Mouse (Mus musculus): ENCODE measurements around the gene Cpne9. TPM values are rescaled to one million over a fixed set of nuclear protein-coding genes. Genes with fewer than 3 reads are reported as not detected.

Cpne9 gene
- polyA plus RNA-seq, 1 experiment from 2014 or later: 0.38 TPM

DNA sequence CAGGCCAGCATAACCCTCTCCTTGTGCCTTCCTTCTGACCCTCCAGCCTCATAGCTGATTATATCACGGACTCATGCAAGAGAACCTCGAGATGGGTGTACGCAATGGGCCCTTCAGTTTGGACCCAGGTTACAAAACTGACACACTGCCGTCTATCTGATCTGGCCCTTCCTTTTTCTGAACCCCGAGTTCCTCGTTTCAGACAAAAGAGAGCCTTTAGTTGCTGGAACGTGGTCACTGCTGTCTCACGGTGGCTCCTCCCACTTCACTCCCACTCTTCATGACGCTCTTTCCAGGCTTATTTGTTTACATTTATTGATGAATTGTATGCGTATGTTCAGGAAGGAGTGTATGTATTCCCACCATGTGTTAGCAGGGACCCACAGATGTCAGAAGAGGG, 69.5 kb downstream of the Cpne9 start:
- Histone ChIP-seq H3K36me3 (no peaks in the 10 kb centered on the region), H3K4me1 (no peaks in the 10 kb centered on the region), H3K27ac (replicated peaks) (no peak overlapping the region), H3K9me3 (replicated peaks) (no peaks in the 10 kb centered on the region), H3K27me3 (ENCODE audit: low read depth, poor library complexity, severe bottlenecking) (no peaks in the 10 kb centered on the region), H3K4me3 (no peak overlapping the region)
- WGBS: 69% methylated on average over 10 of the region's 10 CpGs
- DNase-seq (ENCODE audit: low spot score): no peak

DNA sequence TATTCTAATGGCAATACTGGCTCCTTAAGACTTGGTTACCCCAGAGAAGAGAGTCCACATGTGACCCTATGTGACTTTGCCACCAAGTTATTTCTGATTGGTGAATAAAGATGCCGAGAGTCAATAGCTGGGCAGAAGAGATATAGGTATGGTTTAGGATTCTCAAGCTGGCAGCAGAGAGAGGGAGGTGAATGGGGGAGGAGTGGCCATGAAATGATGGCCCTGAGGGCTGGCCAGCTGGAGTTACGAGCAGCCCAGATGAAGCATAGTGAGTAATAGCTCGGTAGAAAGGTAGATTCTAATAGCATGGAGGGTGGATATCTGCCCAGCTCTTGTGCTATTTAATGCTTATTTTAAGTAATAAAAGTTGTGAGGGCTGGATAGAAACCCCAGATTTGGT, 70.7 kb downstream of the Cpne9 start:
- 70% methylated on average over 3 of the region's 3 CpGs for WGBS
- Histone ChIP-seq H3K27ac (replicated peaks) (no peak overlapping the region), H3K4me3 (no peak overlapping the region), H3K9me3 (replicated peaks) (no peaks in the 10 kb centered on the region), H3K4me1 (no peaks in the 10 kb centered on the region), H3K27me3 (ENCODE audit: low read depth, poor library complexity, severe bottlenecking) (no peaks in the 10 kb centered on the region), H3K36me3 (no peaks in the 10 kb centered on the region)
- no peak for DNase-seq (ENCODE audit: low spot score)

DNA sequence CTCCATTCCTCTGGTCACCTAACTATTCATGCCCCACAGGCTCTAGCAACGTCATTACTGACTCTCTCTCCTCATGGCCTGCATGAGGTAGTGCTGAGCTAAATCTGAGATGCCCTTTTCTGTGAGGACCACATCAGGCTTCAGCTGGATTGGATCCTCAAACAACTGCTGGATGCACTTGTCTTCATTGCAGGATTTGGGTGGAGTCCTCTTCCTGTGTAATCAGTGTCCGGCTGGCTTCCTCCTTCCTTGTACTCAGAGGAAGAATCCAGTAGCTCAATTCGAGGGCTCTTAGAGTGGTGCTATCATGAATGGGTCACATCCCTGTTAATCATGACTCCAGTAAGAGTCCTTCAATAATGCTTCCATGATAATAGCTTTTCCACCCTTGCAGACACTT, 71.6 kb downstream of the Cpne9 start:
- Histone ChIP-seq H3K4me1 (no peaks in the 10 kb centered on the region), H3K27ac (replicated peaks) (no peak overlapping the region), H3K27me3 (ENCODE audit: low read depth, poor library complexity, severe bottlenecking) (no peaks in the 10 kb centered on the region), H3K9me3 (replicated peaks) (no peaks in the 10 kb centered on the region), H3K36me3 (no peaks in the 10 kb centered on the region), H3K4me3 (no peak overlapping the region)
- no peak for DNase-seq (ENCODE audit: low spot score)
- WGBS: 73% methylated on average over 3 of the region's 3 CpGs

Other genes starting within 250 kb of the Cpne9 start
- gene Thumpd3, start 236.1 kb upstream of the Cpne9 start, polyA plus RNA-seq (2016; fragmentation: Nextera tagmentation; extraction: Ambion mirVana): 73.2 and 74.9 TPM in 2 replicates
- 74.3 and 79.0 TPM in 2 replicates for gene Setd5, start 204.9 kb upstream of the Cpne9 start, polyA plus RNA-seq (2016; fragmentation: Nextera tagmentation; extraction: Ambion mirVana)
- 13.8 and 21.6 TPM in 2 replicates for gene Lhfpl4, start 86.9 kb upstream of the Cpne9 start, polyA plus RNA-seq (2016; fragmentation: Nextera tagmentation; extraction: Ambion mirVana)
- 49.2 and 51.0 TPM in 2 replicates for gene Mtmr14, start 44.5 kb upstream of the Cpne9 start, polyA plus RNA-seq (2016; fragmentation: Nextera tagmentation; extraction: Ambion mirVana)
- 22.4 and 26.2 TPM in 2 replicates for gene Brpf1, start 24.8 kb downstream of the Cpne9 start, polyA plus RNA-seq (2016; fragmentation: Nextera tagmentation; extraction: Ambion mirVana)
- 16.1 and 18.8 TPM in 2 replicates for gene Ogg1, start 44.7 kb downstream of the Cpne9 start, polyA plus RNA-seq (2016; fragmentation: Nextera tagmentation; extraction: Ambion mirVana)
- gene Camk1, start 61.7 kb downstream of the Cpne9 start, polyA plus RNA-seq (2016; fragmentation: Nextera tagmentation; extraction: Ambion mirVana): 47.2 and 54.3 TPM in 2 replicates
- gene Tada3, start 95.6 kb downstream of the Cpne9 start, polyA plus RNA-seq (2016; fragmentation: Nextera tagmentation; extraction: Ambion mirVana): 59.2 and 62.9 TPM in 2 replicates
- gene Arpc4, start 95.8 kb downstream of the Cpne9 start, polyA plus RNA-seq (2016; fragmentation: Nextera tagmentation; extraction: Ambion mirVana): 379 and 381 TPM in 2 replicates
- gene Ttll3, start 107.0 kb downstream of the Cpne9 start, polyA plus RNA-seq (2016; fragmentation: Nextera tagmentation; extraction: Ambion mirVana): 5.9 and 6.7 TPM in 2 replicates
- gene Rpusd3, start 137.0 kb downstream of the Cpne9 start, polyA plus RNA-seq (2016; fragmentation: Nextera tagmentation; extraction: Ambion mirVana): 36.3 and 43.4 TPM in 2 replicates
- gene Cidec, start 153.5 kb downstream of the Cpne9 start, polyA plus RNA-seq (2016; fragmentation: Nextera tagmentation; extraction: Ambion mirVana): not detected in 2 replicates
- 90.0 and 93.5 TPM in 2 replicates for gene Jagn1, start 160.3 kb downstream of the Cpne9 start, polyA plus RNA-seq (2016; fragmentation: Nextera tagmentation; extraction: Ambion mirVana)
- 1.1 and 1.4 TPM in 2 replicates for gene Il17re, start 176.2 kb downstream of the Cpne9 start, polyA plus RNA-seq (2016; fragmentation: Nextera tagmentation; extraction: Ambion mirVana)
- 4.4 and 5.3 TPM in 2 replicates for gene Il17rc, start 189.1 kb downstream of the Cpne9 start, polyA plus RNA-seq (2016; fragmentation: Nextera tagmentation; extraction: Ambion mirVana)
- gene Creld1, start 201.0 kb downstream of the Cpne9 start, polyA plus RNA-seq (2016; fragmentation: Nextera tagmentation; extraction: Ambion mirVana): 43.0 and 45.4 TPM in 2 replicates
- 2.0 and 2.3 TPM in 2 replicates for gene Prrt3, start 219.6 kb downstream of the Cpne9 start, polyA plus RNA-seq (2016; fragmentation: Nextera tagmentation; extraction: Ambion mirVana)
- 82.0 and 83.4 TPM in 2 replicates for gene Emc3, start 249.3 kb downstream of the Cpne9 start, polyA plus RNA-seq (2016; fragmentation: Nextera tagmentation; extraction: Ambion mirVana)
- 18.1 and 18.2 TPM in 2 replicates for gene Fancd2, start 249.4 kb downstream of the Cpne9 start, polyA plus RNA-seq (2016; fragmentation: Nextera tagmentation; extraction: Ambion mirVana)

Data from midbrain, embryonic 10.5 days (tissue).